Comparison of ENCODE assay signal across 14 mouse cellular contexts in genomic region chr5:66280742-66281141, GRCm38 (mm10). TPM values are rescaled to one million over a fixed set of nuclear protein-coding genes. Genes with fewer than 3 reads are reported as not detected.
DNase-seq lines count a peak whose midpoint lies in the region; ATAC-seq and TF ChIP-seq lines count a peak whose summit lies in the region.
"Had no signal": no experiment of that assay in that cellular context is flagged by ENCODE, and none has a peak within 500 bp of the region (broad histone marks: within the 10 kb centered on the region; RNA-seq: fewer than 3 reads in every experiment).

No protein-coding gene starts in this region.

- DNase-seq in embryonic facial prominence, embryonic 11.5 days (ENCODE audit: low spot score) = peak; percentile 33
- no peak for DNase-seq in embryonic facial prominence, embryonic 10.5 days (ENCODE audit: low spot score)
- DNase-seq in layer of hippocampus, adult 2 months (ENCODE audit: low spot score in 2 of 2) = no peak
- no peak for DNase-seq in layer of hippocampus, adult 9-10 months (ENCODE audit: low spot score)
- peak; percentile 16 for DNase-seq in A20 (ENCODE audit: low read depth, low spot score)
- peak; percentile 26 for DNase-seq in brain, embryonic 14.5 days (ENCODE audit: low read depth)
- no peak for DNase-seq in urinary bladder, postnatal 36 days (ENCODE audit: low spot score in 2 of 2)
- DNase-seq: cerebellum, adult 9-11 months; liver, embryonic 13.5 days; retina, postnatal 1 day had no signal

- no peaks in the 10 kb centered on the region for H3K9me3 ChIP-seq in embryonic facial prominence, embryonic 11.5 days (replicated peaks; ENCODE audit: control insufficient read depth, low read length)
- H3K9me3 ChIP-seq in embryonic facial prominence, embryonic 10.5 days = no peaks in the 10 kb centered on the region
- H3K9me3 ChIP-seq: heart, embryonic 13.5 days; liver, embryonic 13.5 days; neural tube, embryonic 13.5 days had no signal

- H3K9ac ChIP-seq in embryonic facial prominence, embryonic 11.5 days (replicated peaks; ENCODE audit: low read length) = no peak overlapping the region
- H3K9ac ChIP-seq: heart, embryonic 13.5 days; liver, embryonic 13.5 days; neural tube, embryonic 13.5 days had no signal

- no peak for TF ChIP-seq POLR2A in brain, embryonic 14.5 days (IDR thresholded peaks at IDR 0.05; ENCODE audit: borderline replicate concordance, extremely low read depth, insufficient read depth, insufficient read length, poor library complexity, severe bottlenecking)

- ATAC-seq in embryonic facial prominence, embryonic 11.5 days (replicated peaks; ENCODE audit: insufficient number of reproducible peaks, low FRiP score, low TSS enrichment, low read depth) = no peak
- no peak for ATAC-seq in inflammation-experienced regulatory T-cells, adult 6 months

- peak; percentile 73 for TF ChIP-seq CTCF in layer of hippocampus, adult 2 months (conservative IDR thresholded peaks at IDR 0.05)
- peak; percentile 30; the same call in 1 of the 2 replicates for TF ChIP-seq CTCF in brain, embryonic 14.5 days (IDR thresholded peaks at IDR 0.05; ENCODE audit: borderline replicate concordance, extremely low read depth, insufficient read depth, insufficient read length)

- 70% methylated on average over 6 of the region's 6 CpGs for WGBS in embryonic facial prominence, embryonic 11.5 days
- WGBS in embryonic facial prominence, embryonic 10.5 days = 72% methylated on average over 6 of the region's 6 CpGs

- H3K4me1 ChIP-seq in embryonic facial prominence, embryonic 11.5 days (ENCODE audit: control insufficient read depth, insufficient read depth, low read length) = no peaks in the 10 kb centered on the region
- H3K4me1 ChIP-seq in embryonic facial prominence, embryonic 10.5 days = no peaks in the 10 kb centered on the region
- H3K4me1 ChIP-seq: heart, embryonic 13.5 days; liver, embryonic 13.5 days; neural tube, embryonic 13.5 days had no signal

- H3K27ac ChIP-seq in embryonic facial prominence, embryonic 11.5 days (replicated peaks; ENCODE audit: low read depth, low read length) = no peak overlapping the region
- no peak overlapping the region for H3K27ac ChIP-seq in embryonic facial prominence, embryonic 10.5 days (replicated peaks)
- no peak overlapping the region for H3K27ac ChIP-seq in layer of hippocampus, adult 2 months
- H3K27ac ChIP-seq: heart, embryonic 13.5 days; liver, embryonic 13.5 days; neural tube, embryonic 13.5 days had no signal

- H3K4me2 ChIP-seq in embryonic facial prominence, embryonic 11.5 days (ENCODE audit: low read depth, low read length) = no peak overlapping the region
- H3K4me2 ChIP-seq: heart, embryonic 13.5 days; liver, embryonic 13.5 days; neural tube, embryonic 13.5 days had no signal

- H3K4me3 ChIP-seq in embryonic facial prominence, embryonic 11.5 days (ENCODE audit: low read depth, low read length) = no peak overlapping the region
- H3K4me3 ChIP-seq in embryonic facial prominence, embryonic 10.5 days = no peak overlapping the region
- H3K4me3 ChIP-seq in layer of hippocampus, adult 2 months = no peak overlapping the region
- H3K4me3 ChIP-seq: heart, embryonic 13.5 days; liver, embryonic 13.5 days; neural tube, embryonic 13.5 days had no signal

- H3K36me3 ChIP-seq in embryonic facial prominence, embryonic 11.5 days (replicated peaks; ENCODE audit: control insufficient read depth, insufficient read depth, low read depth, low read length) = no peaks in the 10 kb centered on the region
- no peaks in the 10 kb centered on the region for H3K36me3 ChIP-seq in embryonic facial prominence, embryonic 10.5 days (replicated peaks)
- H3K36me3 ChIP-seq: heart, embryonic 13.5 days; liver, embryonic 13.5 days; neural tube, embryonic 13.5 days had no signal

- H3K27me3 ChIP-seq in embryonic facial prominence, embryonic 11.5 days (ENCODE audit: control insufficient read depth, insufficient read depth, low read length) = no peaks in the 10 kb centered on the region
- no peaks in the 10 kb centered on the region for H3K27me3 ChIP-seq in embryonic facial prominence, embryonic 10.5 days (replicated peaks; ENCODE audit: low read depth, poor library complexity, severe bottlenecking)
- H3K27me3 ChIP-seq: heart, embryonic 13.5 days; liver, embryonic 13.5 days; neural tube, embryonic 13.5 days had no signal

RNA-seq across cellular contexts. Expression of gene Nsun7, which starts 21.0 kb away (rescaled TPM):
- polyA plus RNA-seq in embryonic facial prominence, embryonic 11.5 days (2014; fragmentation: Nextera tagmentation; extraction: Ambion mirVana) = 0.46 and 0.52 TPM in 2 replicates
- polyA plus RNA-seq in embryonic facial prominence, embryonic 10.5 days (2016; fragmentation: Nextera tagmentation; extraction: Ambion mirVana) = 0.44 and 0.49 TPM in 2 replicates
- total RNA-seq in layer of hippocampus, adult 2 months (2021) = 10 to 100 TPM; 12.6 to 14.6 TPM
- polyA plus RNA-seq in brain, embryonic 14.5 days (2012; rRNA removed) = 4.0 and 5.0 TPM in 2 replicates
- 1 to 10 TPM in 2 of 3 experiments, not detected in 1; 1.1 to 1.9 TPM for polyA plus RNA-seq in inflammation-experienced regulatory T-cells, adult 6 months (2017; shearing (Covaris generic))
- total RNA-seq: gastrocnemius, adult 8-10 months had no signal
- polyA plus RNA-seq: liver, embryonic 13.5 days had no signal

Comparison
In these comparisons a context has a peak if more than half of its experiments do, and no peak if none do; other contexts are left out.
1. DNase-seq: peak in embryonic facial prominence, embryonic 11.5 days (single experiment), A20 (single experiment) and brain, embryonic 14.5 days (single experiment); none in embryonic facial prominence, embryonic 10.5 days (single experiment), layer of hippocampus, adult 2 months (0 of 2), layer of hippocampus, adult 9-10 months (single experiment) and urinary bladder, postnatal 36 days (0 of 2).